Mouse (Mus musculus): ENCODE data around the gene Cmtr2. TPM values are rescaled to one million over a fixed set of nuclear protein-coding genes. Genes with fewer than 3 reads are reported as not detected.

The Cmtr2 gene
- 2.1 and 2.2 TPM in 2 replicates for polyA plus RNA-seq (2012; rRNA removed)

GRCm38 (mm10) chr8:110215365-110215764 is at the start of gene Cmtr2:
Cmtr2 (plus strand) TSS chr8:110215665.

GRCm38 (mm10) chr8:110168046-110168445 is 47.4 kb upstream of the Cmtr2 start, which contains the start of gene Calb2:
Calb2 (minus strand) TSS chr8:110168210.

GRCm38 (mm10) chr8:110266741-110267140 is 51.3 kb downstream of the Cmtr2 start, which contains the start of gene Hydin:
Hydin (plus strand) TSS chr8:110266977.

Other genes starting within 250 kb of the Cmtr2 start
- 10.8 and 20.7 TPM in 2 replicates for gene Tat, start 225.2 kb upstream of the Cmtr2 start, polyA plus RNA-seq (2012; rRNA removed)
- 0.15 and 0.25 TPM in 2 replicates for gene Chst4, start 175.9 kb upstream of the Cmtr2 start, polyA plus RNA-seq (2012; rRNA removed)
- gene Zfp612, start 135.9 kb upstream of the Cmtr2 start, polyA plus RNA-seq (2012; rRNA removed), result 1.5 and 1.6 TPM in 2 replicates
- gene Gm21964, start 114.5 kb upstream of the Cmtr2 start, polyA plus RNA-seq (2012; rRNA removed), result not detected in 2 replicates
- gene Gm17720, start 112.9 kb upstream of the Cmtr2 start, polyA plus RNA-seq (2012; rRNA removed), result not detected in 2 replicates
- gene Calb2, start 47.5 kb upstream of the Cmtr2 start, polyA plus RNA-seq (2012; rRNA removed), result 0.02 TPM in 1 of 2 replicates, not detected in the other
- gene Hydin, start 51.3 kb downstream of the Cmtr2 start, polyA plus RNA-seq (2012; rRNA removed), result 0.31 and 0.43 TPM in 2 replicates